Mouse (Mus musculus): ENCODE results near the gene Hs6st3. TPM values are rescaled to one million over a fixed set of nuclear protein-coding genes. Genes with fewer than 3 reads are reported as not detected.

Gene Hs6st3
- total and polyA plus RNA-seq, 3 experiments = not detected

GRCm38 (mm10) chr14:119629127-119629526 is 491.0 kb downstream of the Hs6st3 start:
- no peak overlapping the region for H3K27ac ChIP-seq (ENCODE audit: insufficient read depth, low read depth)
- H3K36me3 ChIP-seq (replicated peaks in 1 of 2; ENCODE audit: control insufficient read depth in 1 of 2, insufficient read depth in 1 of 2, low read length in 1 of 2) = no peaks in the 10 kb centered on the region
- peaks cover 37% of the 10 kb centered on the region for H3K9me3 ChIP-seq (replicated peaks; ENCODE audit: low read length)
- H3K4me1 ChIP-seq (ENCODE audit: control insufficient read depth in 1 of 2, insufficient read depth in 2 of 2) = no peaks in the 10 kb centered on the region
- TF ChIP-seq MAZ (IDR thresholded peaks at IDR 0.05; ENCODE audit: low read depth, low read length) = no peak
- TF ChIP-seq ZKSCAN1 (IDR thresholded peaks at IDR 0.05; ENCODE audit: borderline replicate concordance, low read depth, low read length) = no peak
- TF ChIP-seq UBTF (IDR thresholded peaks at IDR 0.05; ENCODE audit: low read depth, low read length) = no peak
- TF ChIP-seq POLR2AphosphoS2 (IDR thresholded peaks at IDR 0.05; ENCODE audit: low read depth, low read length) = no peak
- TF ChIP-seq TCF12 (IDR thresholded peaks at IDR 0.05; ENCODE audit: low read depth, low read length) = no peak
- no peak for TF ChIP-seq TBP (conservative IDR thresholded peaks at IDR 0.05; ENCODE audit: low read depth, low read length)
- no peak for TF ChIP-seq ETS1 (conservative IDR thresholded peaks at IDR 0.05; ENCODE audit: low read depth, low read length)
- TF ChIP-seq IRF4 (IDR thresholded peaks at IDR 0.05; ENCODE audit: low read depth, low read length) = no peak
- TF ChIP-seq BHLHE40 (IDR thresholded peaks at IDR 0.05; ENCODE audit: low read depth, low read length) = no peak
- no peak for TF ChIP-seq RAD21 (IDR thresholded peaks at IDR 0.05; ENCODE audit: low read depth, low read length)
- no peak for TF ChIP-seq MAX (IDR thresholded peaks at IDR 0.05; ENCODE audit: low read length)
- TF ChIP-seq GABPA (IDR thresholded peaks at IDR 0.05; ENCODE audit: insufficient replicate concordance, low read depth, low read length) = no peak
- no peak for TF ChIP-seq KAT2A (IDR thresholded peaks at IDR 0.05; ENCODE audit: insufficient replicate concordance, low read length)
- no peak for TF ChIP-seq EP300 (IDR thresholded peaks at IDR 0.05; ENCODE audit: low read length)
- TF ChIP-seq USF2 (conservative IDR thresholded peaks at IDR 0.05; ENCODE audit: low read depth, low read length) = no peak
- no peak for TF ChIP-seq ZC3H11A (IDR thresholded peaks at IDR 0.05; ENCODE audit: low read depth, low read length)
- no peak for TF ChIP-seq PAX5 (IDR thresholded peaks at IDR 0.05; ENCODE audit: low read length)
- TF ChIP-seq SMC3 (IDR thresholded peaks at IDR 0.05; ENCODE audit: low read depth, low read length) = no peak
- H3K79me2 ChIP-seq (replicated peaks; ENCODE audit: control insufficient read depth, extremely low read depth, insufficient read depth, poor library complexity, severe bottlenecking) = no peaks in the 10 kb centered on the region
- no peak overlapping the region for H3K4me2 ChIP-seq (ENCODE audit: insufficient read depth, low read depth, poor library complexity, severe bottlenecking)
- no peak overlapping the region for H3K9ac ChIP-seq (ENCODE audit: insufficient read depth, low read depth)
- in situ Hi-C loops (cut with MboI; ENCODE audit: low pct_ligation_motif_present, low pct_unique_long_range_greater_than_20kb, low sequenced_read_pairs) = no loop called here
- H3K27me3 ChIP-seq (replicated peaks) = no peaks in the 10 kb centered on the region
- no peak overlapping the region for H3K4me3 ChIP-seq (replicated peaks in 1 of 3; ENCODE audit: low read depth in 2 of 3, low read length in 2 of 3, poor library complexity in 1 of 3)
- dilution Hi-C loops (cut with MboI; ENCODE audit: extremely low pct_ligation_motif_present, extremely low pct_unique_long_range_greater_than_20kb, low sequenced_read_pairs) = no loop called here
- DNase-seq (ENCODE audit: extremely low read depth) = no peak

- Histone ChIP-seq H3K27me3 (replicated peaks) (no peaks in the 10 kb centered on the region), H3K36me3 (replicated peaks in 1 of 2; ENCODE audit: control insufficient read depth in 1 of 2, insufficient read depth in 1 of 2, low read length in 1 of 2) (no peaks in the 10 kb centered on the region), H3K79me2 (replicated peaks; ENCODE audit: control insufficient read depth, extremely low read depth, insufficient read depth, poor library complexity, severe bottlenecking) (no peaks in the 10 kb centered on the region), H3K9me3 (replicated peaks; ENCODE audit: low read length) (peaks cover 13% of the 10 kb centered on the region), H3K4me2 (ENCODE audit: insufficient read depth, low read depth, poor library complexity, severe bottlenecking) (no peak overlapping the region), H3K9ac (ENCODE audit: insufficient read depth, low read depth) (no peak overlapping the region), H3K4me3 (replicated peaks in 1 of 3; ENCODE audit: low read depth in 2 of 3, low read length in 2 of 3, poor library complexity in 1 of 3) (no peak overlapping the region), H3K27ac (ENCODE audit: insufficient read depth, low read depth) (no peak overlapping the region), H3K4me1 (ENCODE audit: control insufficient read depth in 1 of 2, insufficient read depth in 2 of 2) (no peaks in the 10 kb centered on the region)
- TF ChIP-seq ELF1 (IDR thresholded peaks at IDR 0.05; ENCODE audit: low read depth, low read length) = no peak
- TF ChIP-seq USF1 (IDR thresholded peaks at IDR 0.05; ENCODE audit: low read depth, low read length) = no peak
- TF ChIP-seq USF2 (conservative IDR thresholded peaks at IDR 0.05; ENCODE audit: low read depth, low read length) = no peak
- no peak for TF ChIP-seq MAX (IDR thresholded peaks at IDR 0.05; ENCODE audit: low read length)
- TF ChIP-seq MAZ (IDR thresholded peaks at IDR 0.05; ENCODE audit: low read depth, low read length) = no peak
- TF ChIP-seq EP300 (IDR thresholded peaks at IDR 0.05; ENCODE audit: low read length) = no peak
- no peak for TF ChIP-seq BHLHE40 (IDR thresholded peaks at IDR 0.05; ENCODE audit: low read depth, low read length)
- no peak for TF ChIP-seq NRF1 (IDR thresholded peaks at IDR 0.05; ENCODE audit: low read depth, low read length)
- TF ChIP-seq SIN3A (IDR thresholded peaks at IDR 0.05; ENCODE audit: low read length) = no peak
- no peak for TF ChIP-seq ZNF384 (IDR thresholded peaks at IDR 0.05; ENCODE audit: low read depth, low read length)
- DNase-seq (ENCODE audit: extremely low read depth) = no peak
- dilution Hi-C loops (cut with MboI; ENCODE audit: extremely low pct_ligation_motif_present, extremely low pct_unique_long_range_greater_than_20kb, low sequenced_read_pairs) = no loop called here
- in situ Hi-C loops (cut with MboI; ENCODE audit: low pct_ligation_motif_present, low pct_unique_long_range_greater_than_20kb, low sequenced_read_pairs) = no loop called here
Measured at GRCm38 (mm10) chr14:119633090-119633489, 494.9 kb downstream of the Hs6st3 start.
